Mouse (Mus musculus) adrenal gland, adult (tissue): ENCODE data around the gene Eno4.

Experiments used
- DNase-seq, 2 experiments: peaks; one replicate each; pipeline ENCODE4 v3.0.0; 2022 to 2023; ENCODE audit warnings: low spot score in 1 of 2; ENCODE audit not compliant: inconsistent age in 2 of 2

The Eno4 gene

DNA sequence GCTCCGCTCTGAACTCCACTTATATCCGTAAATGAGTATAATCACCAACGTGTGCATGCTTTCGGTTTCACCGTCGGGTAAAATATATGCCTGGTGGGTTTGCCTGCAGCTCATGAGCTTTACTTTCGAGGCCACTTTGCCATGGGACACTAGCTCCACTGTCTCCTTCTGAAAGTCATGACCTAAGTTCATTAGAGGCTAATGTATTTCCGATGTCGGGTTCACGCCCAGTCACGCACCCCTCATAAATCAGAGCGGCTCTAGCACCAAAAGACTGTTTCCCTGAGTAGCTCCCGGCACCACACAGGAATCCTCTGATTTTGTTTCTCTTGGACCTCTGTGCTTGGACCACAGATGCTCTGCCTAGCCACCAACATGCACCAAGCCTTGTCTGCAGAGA, 27.6 kb downstream of the Eno4 start:
- no peak for DNase-seq

DNA sequence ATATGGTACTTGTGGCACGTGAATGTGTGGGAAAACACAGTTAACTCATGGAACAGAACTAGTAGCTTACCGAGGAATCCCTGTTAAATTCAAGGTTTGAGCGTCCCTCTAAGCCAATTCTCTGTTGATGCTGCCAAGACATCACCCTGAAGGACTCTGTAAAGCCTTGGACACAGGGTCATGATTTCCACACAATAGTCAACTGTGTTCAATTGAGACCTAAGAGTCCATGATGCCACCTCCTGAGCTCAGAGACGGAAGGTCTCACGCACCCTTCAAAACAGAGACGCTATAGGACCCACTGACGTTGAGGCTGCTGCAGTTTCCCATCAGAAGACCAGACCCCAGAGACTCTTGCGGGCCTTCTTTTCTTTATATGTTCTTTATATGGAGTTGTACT, 30.9 kb downstream of the Eno4 start:
- peak in 1 of 2 experiments; percentile 74 for DNase-seq

DNA sequence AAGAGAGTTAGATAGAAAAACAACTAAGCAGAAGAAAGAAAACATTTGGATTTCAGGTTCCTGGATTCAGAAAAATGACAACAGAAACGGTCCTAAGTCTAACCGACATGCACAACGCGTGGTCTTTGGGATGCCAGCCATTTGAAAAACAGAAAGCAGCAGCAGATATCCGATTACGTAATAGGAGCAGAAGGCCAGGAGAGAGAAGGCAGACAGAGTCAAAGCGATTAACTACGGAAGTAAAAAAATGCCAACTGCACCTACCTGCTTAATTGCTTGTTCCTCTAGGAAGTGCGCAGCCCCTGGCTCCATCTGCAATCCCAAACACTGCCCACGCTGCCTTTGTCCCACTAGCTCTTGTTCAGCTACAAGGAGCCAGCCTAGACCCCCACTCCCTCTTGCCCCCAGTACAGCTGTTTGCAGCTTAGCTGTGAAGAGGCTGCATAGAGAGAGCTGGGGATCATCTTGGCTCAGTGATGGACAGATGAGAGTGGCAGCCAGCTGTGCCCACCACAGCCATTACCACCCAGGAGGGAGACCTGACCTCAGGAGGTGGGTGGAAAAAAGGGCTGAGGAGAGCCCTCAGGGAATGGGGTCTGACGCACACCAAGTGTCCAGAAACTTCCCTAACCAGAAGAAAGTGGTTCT, 32.1 kb downstream of the Eno4 start:
- DNase-seq: peak in 1 of 2 experiments; percentile 63

DNA sequence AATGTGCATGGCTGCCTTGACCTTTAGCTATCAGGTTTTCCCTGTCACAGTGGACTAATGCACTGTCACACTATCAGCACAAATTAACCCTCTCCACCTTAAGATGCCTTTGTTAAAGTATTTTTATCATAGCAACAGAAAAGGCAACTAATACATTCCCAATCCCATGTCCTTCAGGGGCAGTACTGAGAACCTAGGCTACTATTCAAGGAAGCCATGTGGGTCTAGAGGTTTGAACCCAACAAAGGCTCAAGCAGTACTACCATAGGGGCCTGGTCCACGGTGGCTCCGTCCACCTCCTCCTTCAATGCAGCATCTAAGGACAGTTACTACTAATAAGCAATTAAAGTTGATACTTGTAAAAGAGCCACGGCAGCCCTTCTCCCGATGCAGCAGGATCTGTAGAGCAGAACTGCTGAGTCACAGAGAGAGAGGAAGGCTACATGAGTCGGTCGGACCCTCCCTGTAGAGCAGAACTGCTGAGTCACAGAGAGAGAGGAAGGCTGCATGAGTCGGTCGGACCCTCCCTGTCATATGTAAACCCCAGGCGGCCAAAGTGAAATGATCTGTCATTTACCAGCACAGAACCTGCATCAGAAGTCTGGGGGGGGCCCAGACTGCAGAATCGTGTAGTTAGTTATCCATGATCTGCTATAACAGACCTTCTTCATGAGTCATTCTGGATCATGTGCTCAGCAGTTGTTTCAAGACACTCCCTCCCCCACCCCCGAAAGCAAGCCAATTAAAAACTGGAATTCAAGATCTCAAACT, 35.4 kb downstream of the Eno4 start:
- DNase-seq: peak; percentile 67 to 90

DNA sequence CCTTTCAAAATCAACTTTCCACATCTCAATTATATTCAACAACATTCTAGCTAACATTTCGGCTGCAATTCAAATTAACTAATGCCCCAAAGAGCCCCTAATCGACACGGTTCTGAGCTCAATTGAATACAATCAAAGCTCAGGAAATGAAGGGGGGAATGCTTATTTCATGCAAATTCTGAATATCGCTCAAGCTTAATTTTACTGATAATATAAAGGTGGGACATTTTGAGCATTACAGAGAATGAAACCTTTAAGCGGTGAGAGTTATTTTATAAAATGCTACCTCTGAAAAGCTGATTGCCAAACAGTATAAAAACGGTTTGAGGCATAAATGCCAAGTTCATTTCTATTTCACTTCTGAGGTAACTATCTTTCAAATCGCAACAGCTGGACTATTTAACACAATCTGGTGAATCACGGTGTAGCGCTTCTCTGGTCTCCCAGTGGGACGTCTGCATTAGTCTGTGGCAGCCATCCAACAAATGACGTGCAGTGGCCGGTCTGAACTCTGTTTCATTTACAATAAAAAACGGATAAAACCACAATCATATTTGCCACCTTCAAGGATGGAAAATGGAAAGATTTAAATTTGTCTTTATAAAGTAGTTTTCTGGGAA, 36.3 kb downstream of the Eno4 start:
- DNase-seq: peak; percentile 58 to 85

DNA sequence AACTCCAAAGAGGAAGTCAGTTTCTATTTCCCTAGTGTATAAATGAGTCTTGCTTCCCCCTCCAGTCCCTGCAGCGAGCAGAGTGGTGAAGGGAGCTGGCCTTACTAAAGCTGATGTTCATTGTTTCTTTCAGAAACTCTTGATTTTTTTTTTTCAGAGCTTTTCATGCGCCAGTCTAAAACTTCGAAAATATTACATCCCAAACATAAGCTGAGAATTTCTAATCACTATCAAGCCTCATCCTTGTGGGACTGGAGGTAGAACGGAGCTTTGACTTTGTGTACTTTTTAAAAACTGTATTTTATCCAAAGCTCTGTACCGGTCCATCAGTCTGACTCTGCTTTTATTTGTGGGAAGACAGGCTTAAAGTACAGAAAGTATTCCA, 36.8 kb downstream of the Eno4 start:
- DNase-seq: no peak

DNA sequence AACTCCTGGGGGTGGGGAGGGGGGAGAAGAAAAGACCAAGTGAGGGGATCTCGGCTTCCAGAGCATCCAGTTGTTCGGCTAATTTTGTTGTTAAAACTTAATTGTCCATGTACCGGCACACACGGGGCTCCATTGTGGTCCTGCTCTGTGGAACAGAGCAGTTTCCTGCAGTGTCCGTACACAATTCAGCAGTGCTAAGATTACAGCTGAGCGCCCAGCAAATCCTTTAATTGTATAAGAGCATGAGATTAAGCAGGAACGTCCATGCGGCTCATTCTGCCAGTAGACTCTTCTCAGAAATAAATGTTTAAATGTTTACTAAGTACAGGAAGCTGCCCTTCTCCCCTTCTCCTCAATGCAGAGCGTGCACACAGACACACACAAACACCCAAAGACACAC, 38.3 kb downstream of the Eno4 start:
- no peak for DNase-seq

DNA sequence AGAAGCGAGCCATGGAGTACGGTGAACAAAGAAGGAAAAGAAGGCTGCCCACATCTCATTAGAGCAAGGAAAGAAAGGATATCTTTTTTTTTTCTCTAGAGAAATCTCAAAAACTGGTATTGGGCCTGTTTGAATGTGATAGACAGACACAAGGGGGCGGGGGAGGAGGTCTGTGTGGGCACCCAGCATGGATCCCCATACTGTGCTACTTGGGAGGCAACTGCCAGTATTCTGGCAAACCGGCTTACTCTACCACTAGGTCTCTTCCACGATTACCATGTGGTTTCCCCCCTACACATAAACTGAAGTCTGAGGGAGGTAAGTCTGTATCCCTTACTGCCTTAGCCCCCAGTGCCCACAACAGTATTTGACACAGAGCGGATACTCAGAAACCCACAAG, 59.6 kb downstream of the Eno4 start:
- DNase-seq: no peak

DNA sequence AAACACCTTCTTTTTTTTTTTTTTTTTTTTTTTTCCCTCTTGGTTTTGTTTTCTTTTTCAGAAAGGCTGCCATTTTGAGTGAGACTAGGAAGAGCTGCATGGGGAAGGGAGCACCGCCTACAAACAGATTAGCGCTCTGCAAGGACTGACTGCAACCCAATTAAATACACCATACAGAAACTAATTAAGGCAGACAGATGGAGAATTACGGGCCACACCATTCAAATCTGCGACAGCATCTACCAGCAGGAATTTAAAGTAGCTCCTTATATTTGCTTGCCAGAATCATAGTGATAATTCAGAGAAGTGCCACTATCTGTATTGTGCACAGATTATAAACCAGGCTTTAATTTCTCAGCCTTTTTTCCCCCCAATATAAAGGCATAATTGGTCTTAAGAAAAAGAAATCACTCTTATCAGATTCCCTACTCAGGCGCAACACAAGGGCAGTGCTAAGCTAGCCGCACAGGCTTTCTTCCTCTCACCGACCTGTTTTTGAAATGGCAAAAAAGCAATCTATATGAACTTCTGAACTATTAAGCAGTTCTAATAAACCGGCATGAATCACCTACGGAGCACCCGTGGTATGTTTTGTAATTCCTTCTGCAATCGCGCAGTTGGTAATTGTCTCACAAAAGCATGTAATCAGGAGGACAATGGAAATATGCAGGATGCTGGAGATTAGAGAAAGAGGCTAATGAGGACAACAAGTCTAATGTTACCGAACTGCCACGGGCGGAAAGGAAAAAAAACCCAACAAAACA, 63.5 kb downstream of the Eno4 start:
- DNase-seq: no peak

DNA sequence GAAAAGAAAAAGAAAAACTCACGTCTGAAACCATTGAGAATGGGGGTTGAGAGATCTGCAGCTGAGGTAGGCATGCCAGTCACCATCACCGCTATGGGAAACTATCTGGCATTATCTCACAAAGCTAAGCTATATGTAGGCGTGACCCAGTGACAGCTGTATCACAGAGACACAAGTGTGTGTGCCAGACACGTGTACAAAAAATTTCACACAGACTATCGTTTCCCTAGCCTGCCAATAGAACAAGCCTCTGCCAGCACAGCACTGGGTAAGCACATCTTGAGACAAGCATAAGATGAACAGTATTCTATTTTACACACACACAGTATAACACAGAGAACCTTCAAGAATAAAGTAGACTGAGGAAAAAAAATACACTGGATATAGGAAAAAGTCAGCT, 67.6 kb downstream of the Eno4 start:
- no peak for DNase-seq
